Mouse (Mus musculus) right cerebral cortex, adult 18-20 months (tissue): ENCODE results near the gene Cnksr3.
A peak's percentile ranks its signal among the peaks of the same experiment; 100 is the strongest.

Experiments used
- DNase-seq: peaks from one replicate; pipeline ENCODE4 v3.0.0; 2022; ENCODE audit warnings: mixed read lengths

The Cnksr3 gene

GRCm38 (mm10) chr10:7211696-7212482 lies at the start of gene Cnksr3:
Gene Cnksr3 (minus strand): TSS chr10:7212237.
- DNase-seq = peak; percentile 87

GRCm38 (mm10) chr10:7260166-7261108 lies 48.4 kb upstream of the Cnksr3 start:
- no peak for DNase-seq

GRCm38 (mm10) chr10:7258607-7259006 lies 46.6 kb upstream of the Cnksr3 start:
- DNase-seq = no peak

GRCm38 (mm10) chr10:7250455-7250854 lies 38.4 kb upstream of the Cnksr3 start:
- DNase-seq = no peak

- DNase-seq = no peak
Measured at GRCm38 (mm10) chr10:7234601-7235000, 22.6 kb upstream of the Cnksr3 start.

- DNase-seq = no peak
Measured at GRCm38 (mm10) chr10:7217551-7218127, 5.6 kb upstream of the Cnksr3 start.

GRCm38 (mm10) chr10:7214718-7215117 lies 2.7 kb upstream of the Cnksr3 start:
- no peak for DNase-seq

GRCm38 (mm10) chr10:7213066-7213630 lies 1.1 kb upstream of the Cnksr3 start:
- DNase-seq = no peak

- no peak for DNase-seq
Measured at GRCm38 (mm10) chr10:7212537-7212936, 500 bp upstream of the Cnksr3 start.

- DNase-seq = peak; percentile 37
Measured at GRCm38 (mm10) chr10:7210991-7211695, 894 bp downstream of the Cnksr3 start.

GRCm38 (mm10) chr10:7209691-7210455 lies 2.2 kb downstream of the Cnksr3 start:
- no peak for DNase-seq

- DNase-seq = no peak
Measured at GRCm38 (mm10) chr10:7208859-7209441, 3.1 kb downstream of the Cnksr3 start.

- DNase-seq = no peak
Measured at GRCm38 (mm10) chr10:7207301-7207700, 4.7 kb downstream of the Cnksr3 start.

- no peak for DNase-seq
Measured at GRCm38 (mm10) chr10:7206571-7206970, 5.5 kb downstream of the Cnksr3 start.

GRCm38 (mm10) chr10:7205576-7205975 lies 6.5 kb downstream of the Cnksr3 start:
- no peak for DNase-seq

GRCm38 (mm10) chr10:7204953-7205352 lies 7.1 kb downstream of the Cnksr3 start:
- no peak for DNase-seq

GRCm38 (mm10) chr10:7202576-7202975 lies 9.5 kb downstream of the Cnksr3 start:
- no peak for DNase-seq

- DNase-seq = no peak
Measured at GRCm38 (mm10) chr10:7200665-7201064, 11.4 kb downstream of the Cnksr3 start.

GRCm38 (mm10) chr10:7198201-7198600 lies 13.8 kb downstream of the Cnksr3 start:
- DNase-seq = no peak

GRCm38 (mm10) chr10:7197733-7198132 lies 14.3 kb downstream of the Cnksr3 start:
- no peak for DNase-seq
